Mouse (Mus musculus): Measurements from ENCODE around the gene Lrch1. TPM values are rescaled to one million over a fixed set of nuclear protein-coding genes. Genes with fewer than 3 reads are reported as not detected.

Gene Lrch1
- total RNA-seq (2021) (10 to 100 TPM; 14.8 to 17.1 TPM), polyA plus RNA-seq (2012; rRNA removed) (7.5 and 10.7 TPM in 2 replicates)
- long read RNA-seq, full-length matches to known transcripts = 7 of 12 reads
- long read RNA-seq, partial matches to known transcripts = 3 of 12 reads
- long read RNA-seq, other reads (novel, unspliced or antisense) = 2 of 12 reads

DNA sequence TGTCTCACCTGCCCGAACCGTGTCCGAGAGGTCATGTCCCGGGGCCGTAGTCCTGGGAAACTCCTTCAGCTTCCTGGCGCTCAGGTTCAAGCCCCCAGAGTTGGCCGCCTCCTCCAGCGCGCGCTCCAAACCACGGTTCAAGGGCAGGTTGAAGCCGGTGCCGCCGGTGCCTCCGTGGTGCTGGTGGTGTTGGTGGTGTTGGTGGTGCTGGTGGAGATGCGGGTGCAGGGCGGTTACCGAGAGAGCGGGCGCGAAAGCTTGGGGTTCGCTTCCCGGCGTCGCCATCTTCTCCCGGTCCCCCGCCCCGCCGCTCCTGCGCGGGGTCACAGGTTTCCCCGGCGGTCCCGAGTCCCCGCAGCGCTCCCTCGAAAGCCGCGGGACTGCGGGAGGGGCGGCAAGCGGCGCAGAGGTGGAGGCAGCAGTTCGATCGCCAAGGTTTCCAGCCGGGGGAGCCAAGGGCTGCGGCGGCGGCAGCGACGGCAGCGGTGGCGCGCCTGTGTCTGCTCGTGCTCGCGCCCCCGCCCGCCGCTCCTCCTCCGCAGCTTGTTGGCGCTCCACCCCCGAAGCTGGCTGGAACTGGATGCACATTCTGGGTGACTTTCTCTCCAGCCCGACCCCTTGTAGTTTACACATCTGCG, at the start of gene Lrch1:
Lrch1 (minus strand) TSS at position 501 of the 638 bp plus-strand sequence.
- H3K79me2 ChIP-seq (replicated peaks; ENCODE audit: control insufficient read depth, insufficient read depth, low read length) = no peaks in the 10 kb centered on the region
- peak within 1 kb of the TSS; percentile 91 for H3K9ac ChIP-seq (ENCODE audit: low read depth, low read length)
- intact Hi-C loops (cut with DNase I) = loop anchor here (1.0 to 5.0 kb wide), 6 partner anchors 43 to 183 kb away; no protein-coding TSS in a partner anchor
- peaks cover 2% of the 10 kb centered on the region for H3K36me3 ChIP-seq (ENCODE audit: control insufficient read depth, insufficient read depth, low read length)
- DNase-seq = peak; percentile 89 to 91
- peak within 1 kb of the TSS; percentile 96 for H3K27ac ChIP-seq
- H3K4me3 ChIP-seq = peak within 1 kb of the TSS; percentile 99
- H3K4me1 ChIP-seq (ENCODE audit: control insufficient read depth, insufficient read depth, low read length) = peaks cover 20% of the 10 kb centered on the region
- H3K27me3 ChIP-seq (ENCODE audit: control insufficient read depth, insufficient read depth, low read length) = no peaks in the 10 kb centered on the region
- TF ChIP-seq CTCF (IDR thresholded peaks at IDR 0.05) (peak; percentile 33; the same call in 1 of the 2 replicates), EP300 (IDR thresholded peaks at IDR 0.05; ENCODE audit: insufficient read depth, low read depth, low read length) (0 out of 2 replicates have a peak, but pooled peaks have one; percentile 8), POLR2A (IDR thresholded peaks at IDR 0.05; ENCODE audit: insufficient read depth, low read depth, low read length) (peak; percentile 51; the same call in 1 of the 2 replicates)
- WGBS = under 1% methylated on average over 65 of the region's 65 CpGs

DNA sequence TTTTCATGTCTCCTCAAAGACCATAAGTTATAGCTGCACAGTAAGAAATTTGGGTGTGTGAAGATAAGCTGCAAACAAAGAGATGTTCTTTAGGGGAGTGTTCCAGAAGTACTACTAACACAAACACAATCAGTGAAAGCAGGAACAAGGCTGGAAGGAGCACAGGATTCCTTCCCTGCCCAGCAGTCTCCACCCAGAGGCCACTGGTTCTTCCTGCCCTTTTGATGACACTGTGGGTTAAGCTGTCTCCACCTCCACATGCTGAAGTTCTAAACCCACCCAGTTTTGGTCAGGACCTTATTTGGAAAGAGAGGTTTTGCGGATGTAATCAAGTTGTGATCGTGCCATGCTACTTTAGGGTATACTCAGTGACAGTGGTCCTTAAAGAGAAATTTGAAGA, 49.4 kb upstream of the Lrch1 start:
- H3K4me3 ChIP-seq = no peak overlapping the region
- no peaks in the 10 kb centered on the region; the same call in 1 of the 2 replicates for H3K4me1 ChIP-seq (ENCODE audit: control insufficient read depth, insufficient read depth, low read length)
- no peaks in the 10 kb centered on the region for H3K79me2 ChIP-seq (replicated peaks; ENCODE audit: control insufficient read depth, insufficient read depth, low read length)
- no peak for TF ChIP-seq CTCF (IDR thresholded peaks at IDR 0.05)
- TF ChIP-seq EP300 (IDR thresholded peaks at IDR 0.05; ENCODE audit: insufficient read depth, low read depth, low read length) = no peak
- TF ChIP-seq POLR2A (IDR thresholded peaks at IDR 0.05; ENCODE audit: insufficient read depth, low read depth, low read length) = no peak
- WGBS = 81% methylated on average over 2 of the region's 2 CpGs
- no peak for DNase-seq
- intact Hi-C loops (cut with DNase I) = no loop called here
- H3K36me3 ChIP-seq (ENCODE audit: control insufficient read depth, insufficient read depth, low read length) = no peaks in the 10 kb centered on the region
- no peak overlapping the region for H3K27ac ChIP-seq
- no peak overlapping the region for H3K9ac ChIP-seq (ENCODE audit: low read depth, low read length)
- H3K27me3 ChIP-seq (ENCODE audit: control insufficient read depth, insufficient read depth, low read length) = no peaks in the 10 kb centered on the region

DNA sequence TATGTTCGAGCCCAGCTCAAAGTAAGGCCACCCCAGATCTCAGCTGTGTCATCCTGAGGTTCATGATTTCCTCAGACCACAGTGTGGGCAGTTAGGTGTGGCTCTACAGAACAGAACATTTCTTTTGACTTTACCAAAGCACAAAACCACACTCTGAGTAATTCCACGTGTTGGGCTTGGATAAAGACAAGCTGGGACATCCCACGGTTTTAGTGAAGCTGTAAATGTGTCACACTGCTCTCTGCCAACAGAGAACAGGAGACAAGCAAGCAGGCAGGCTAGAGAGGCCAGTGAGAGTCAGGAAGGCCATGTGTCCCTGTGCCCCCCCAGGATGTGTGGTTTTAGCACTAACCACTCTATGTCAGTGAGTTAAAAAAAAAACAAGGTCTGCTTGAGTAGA, 48.9 kb upstream of the Lrch1 start:
- H3K4me1 ChIP-seq (ENCODE audit: control insufficient read depth, insufficient read depth, low read length) = no peaks in the 10 kb centered on the region; the same call in 1 of the 2 replicates
- no peaks in the 10 kb centered on the region for H3K36me3 ChIP-seq (ENCODE audit: control insufficient read depth, insufficient read depth, low read length)
- TF ChIP-seq EP300 (IDR thresholded peaks at IDR 0.05; ENCODE audit: insufficient read depth, low read depth, low read length) = no peak
- no peak for TF ChIP-seq CTCF (IDR thresholded peaks at IDR 0.05)
- TF ChIP-seq POLR2A (IDR thresholded peaks at IDR 0.05; ENCODE audit: insufficient read depth, low read depth, low read length) = no peak
- H3K27me3 ChIP-seq (ENCODE audit: control insufficient read depth, insufficient read depth, low read length) = no peaks in the 10 kb centered on the region
- H3K9ac ChIP-seq (ENCODE audit: low read depth, low read length) = no peak overlapping the region
- no peak overlapping the region for H3K4me3 ChIP-seq
- no peak overlapping the region for H3K27ac ChIP-seq
- no peak for DNase-seq
- 53% methylated on average over 3 of the region's 3 CpGs for WGBS
- no peaks in the 10 kb centered on the region for H3K79me2 ChIP-seq (replicated peaks; ENCODE audit: control insufficient read depth, insufficient read depth, low read length)
- intact Hi-C loops (cut with DNase I) = no loop called here

DNA sequence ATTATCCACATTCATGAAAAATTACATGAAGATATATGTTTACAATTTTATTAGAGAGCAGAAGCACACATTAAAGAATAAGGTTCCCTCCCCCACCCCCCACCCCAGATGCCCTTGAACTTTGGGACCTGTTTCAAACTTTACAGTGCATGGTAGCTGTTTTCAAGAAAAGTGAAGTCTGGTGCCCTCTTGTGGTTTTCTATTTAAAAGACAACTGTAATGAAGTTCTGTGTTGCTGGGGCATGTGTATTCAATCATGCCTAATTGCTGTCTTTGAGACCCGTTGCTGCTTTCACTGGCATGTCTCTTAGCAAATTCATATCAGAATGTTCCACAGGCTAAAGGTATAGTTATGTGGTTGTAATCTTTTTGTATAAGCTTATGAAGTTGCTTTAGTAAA, 42.8 kb upstream of the Lrch1 start:
- Histone ChIP-seq H3K79me2 (replicated peaks; ENCODE audit: control insufficient read depth, insufficient read depth, low read length) (no peaks in the 10 kb centered on the region), H3K4me3 (no peak overlapping the region), H3K27ac (no peak overlapping the region), H3K9ac (ENCODE audit: low read depth, low read length) (no peak overlapping the region), H3K4me1 (ENCODE audit: control insufficient read depth, insufficient read depth, low read length) (no peaks in the 10 kb centered on the region), H3K27me3 (ENCODE audit: control insufficient read depth, insufficient read depth, low read length) (no peaks in the 10 kb centered on the region), H3K36me3 (ENCODE audit: control insufficient read depth, insufficient read depth, low read length) (no peaks in the 10 kb centered on the region)
- TF ChIP-seq EP300 (IDR thresholded peaks at IDR 0.05; ENCODE audit: insufficient read depth, low read depth, low read length) (no peak), CTCF (IDR thresholded peaks at IDR 0.05) (peak; percentile 77), POLR2A (IDR thresholded peaks at IDR 0.05; ENCODE audit: insufficient read depth, low read depth, low read length) (no peak)
- WGBS = 0% methylated on average over 1 of the region's 1 CpGs
- DNase-seq = no peak
- intact Hi-C loops (cut with DNase I) = loop anchor here (1.0 to 2.0 kb wide), 3 partner anchors 42 to 226 kb away; no protein-coding TSS in a partner anchor

DNA sequence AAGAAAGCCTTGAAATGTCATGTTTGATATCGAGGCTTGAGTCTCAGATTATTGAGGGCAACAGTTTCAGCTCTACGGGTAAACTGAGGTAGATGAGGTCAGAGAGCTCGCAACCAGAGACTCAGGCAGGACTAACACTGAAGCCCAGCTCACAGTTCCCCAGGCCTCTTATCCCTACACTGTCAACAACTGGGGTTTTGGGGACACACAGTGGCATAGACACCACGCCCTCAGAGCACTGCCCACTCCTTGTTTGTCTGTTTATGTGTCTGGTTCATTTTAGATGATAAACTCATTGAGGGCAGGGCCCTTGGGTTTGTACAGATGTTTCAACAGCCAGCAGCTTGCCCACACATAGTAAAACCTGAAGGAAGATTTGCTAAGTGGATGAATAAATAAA, 42.2 kb upstream of the Lrch1 start:
- TF ChIP-seq POLR2A (IDR thresholded peaks at IDR 0.05; ENCODE audit: insufficient read depth, low read depth, low read length) = no peak
- no peak for TF ChIP-seq EP300 (IDR thresholded peaks at IDR 0.05; ENCODE audit: insufficient read depth, low read depth, low read length)
- TF ChIP-seq CTCF (IDR thresholded peaks at IDR 0.05) = no peak
- Histone ChIP-seq H3K4me1 (ENCODE audit: control insufficient read depth, insufficient read depth, low read length) (no peaks in the 10 kb centered on the region), H3K36me3 (ENCODE audit: control insufficient read depth, insufficient read depth, low read length) (no peaks in the 10 kb centered on the region), H3K27ac (no peak overlapping the region), H3K79me2 (replicated peaks; ENCODE audit: control insufficient read depth, insufficient read depth, low read length) (no peaks in the 10 kb centered on the region), H3K9ac (ENCODE audit: low read depth, low read length) (no peak overlapping the region), H3K27me3 (ENCODE audit: control insufficient read depth, insufficient read depth, low read length) (no peaks in the 10 kb centered on the region), H3K4me3 (no peak overlapping the region)
- no peak for DNase-seq
- WGBS = 91% methylated on average over 4 of the region's 4 CpGs
- intact Hi-C loops (cut with DNase I) = loop anchor here (1.0 to 2.0 kb wide), 3 partner anchors 41 to 226 kb away; no protein-coding TSS in a partner anchor

DNA sequence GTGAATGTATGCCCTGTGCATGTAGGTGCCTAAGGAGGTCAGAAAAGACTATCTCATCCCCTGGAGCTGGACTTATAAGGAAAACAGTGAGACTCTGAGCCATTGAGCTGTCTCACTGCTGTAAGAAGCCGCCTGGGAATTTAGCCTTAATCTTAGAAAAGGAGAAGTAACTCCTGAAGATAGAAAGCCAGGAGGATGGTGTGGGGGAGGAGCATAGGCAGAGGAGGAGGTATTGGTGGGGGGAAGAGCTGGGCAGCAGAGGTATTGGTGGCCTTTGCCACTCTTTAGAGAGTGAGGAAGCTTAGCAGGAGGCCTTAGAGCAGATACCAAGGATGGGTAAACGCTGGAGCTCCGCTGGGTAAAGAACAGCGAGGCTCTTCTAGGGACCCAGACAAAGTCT, 41.6 kb upstream of the Lrch1 start:
- no peak overlapping the region for H3K27ac ChIP-seq
- 75% methylated on average over 4 of the region's 4 CpGs for whole genome bisulfite sequencing
- intact Hi-C loops (cut with DNase I) = no loop called here
- DNase-seq = no peak
- H3K9ac ChIP-seq (ENCODE audit: low read depth, low read length) = no peak overlapping the region
- no peaks in the 10 kb centered on the region for H3K79me2 ChIP-seq (replicated peaks; ENCODE audit: control insufficient read depth, insufficient read depth, low read length)
- TF ChIP-seq POLR2A (IDR thresholded peaks at IDR 0.05; ENCODE audit: insufficient read depth, low read depth, low read length) = no peak
- TF ChIP-seq EP300 (IDR thresholded peaks at IDR 0.05; ENCODE audit: insufficient read depth, low read depth, low read length) = no peak
- TF ChIP-seq CTCF (IDR thresholded peaks at IDR 0.05) = no peak
- H3K4me3 ChIP-seq = no peak overlapping the region
- no peaks in the 10 kb centered on the region for H3K36me3 ChIP-seq (ENCODE audit: control insufficient read depth, insufficient read depth, low read length)
- no peaks in the 10 kb centered on the region for H3K4me1 ChIP-seq (ENCODE audit: control insufficient read depth, insufficient read depth, low read length)
- H3K27me3 ChIP-seq (ENCODE audit: control insufficient read depth, insufficient read depth, low read length) = no peaks in the 10 kb centered on the region
